Mouse (Mus musculus) small intestine, adult 2 months (tissue): Measurements from ENCODE around the gene Nsa2. TPM values are rescaled to one million over a fixed set of nuclear protein-coding genes. Genes with fewer than 3 reads are reported as not detected.

Experiments
- H3K27ac ChIP-seq: fragments of 200-500 bp; 2 replicates; pipeline ENCODE4 v1.5.1; 2012; ENCODE audit warnings: low read depth, low read length, control low read depth, inconsistent platforms; ENCODE audit not compliant: insufficient read depth
- H3K27me3 ChIP-seq: fragments of 200-500 bp; 2 replicates; pipeline ENCODE4 v1.6.1; 2012; ENCODE audit warnings: mild to moderate bottlenecking, moderate library complexity, low read length, inconsistent platforms; ENCODE audit not compliant: control insufficient read depth, insufficient read depth
- H3K36me3 ChIP-seq: fragments of 200-500 bp; 2 replicates; pipeline ENCODE4 v1.6.1; 2012; ENCODE audit warnings: mild to moderate bottlenecking, low read length, control low read depth, inconsistent platforms; ENCODE audit not compliant: control insufficient read depth, insufficient read depth
- H3K4me1 ChIP-seq: fragments of 200-500 bp; 2 replicates; pipeline ENCODE4 v1.6.1; 2012; ENCODE audit warnings: low read length, inconsistent platforms, mixed read lengths; ENCODE audit not compliant: control insufficient read depth, insufficient read depth, insufficient read length
- H3K4me3 ChIP-seq: fragments of 200-500 bp; 2 replicates; pipeline ENCODE4 v1.5.1; 2012; ENCODE audit warnings: low read depth, mild to moderate bottlenecking, control low read depth, inconsistent platforms, low read length, moderate library complexity
- CTCF ChIP-seq: fragments of 200-500 bp; IDR thresholded peaks from 2 replicates; pipeline ENCODE4 v1.5.1; 2012; ENCODE audit warnings: low read depth, mild to moderate bottlenecking, control low read depth, inconsistent platforms, low read length, moderate library complexity, mixed read lengths; ENCODE audit not compliant: insufficient replicate concordance, insufficient read length; ENCODE audit errors: extremely low read depth
- POLR2A ChIP-seq: fragments of 200-500 bp; IDR thresholded peaks from 2 replicates; pipeline ENCODE4 v1.6.1; 2012; ENCODE audit warnings: low read depth, mild to moderate bottlenecking, control low read depth, inconsistent platforms, low read length, moderate library complexity
- WGBS: fragments of 180-500 bp; shearing (Covaris S2); methylation state at CpG from one replicate; pipeline ENCODE4 v1.1.7; 2018; 5-methylcytosine and 5-hydroxymethylcytosine counted together
- polyA plus RNA-seq: library from polyadenylated mRNA; depleted of rRNA; stranded (reverse); fragments of >200 nt; gene quantifications from 2 replicates; pipeline ENCODE4 v1.2.3, GENCODE M21; 2012; rRNA removed

The Nsa2 gene
- polyA plus RNA-seq, 1 experiment, result 8.7 TPM

DNA sequence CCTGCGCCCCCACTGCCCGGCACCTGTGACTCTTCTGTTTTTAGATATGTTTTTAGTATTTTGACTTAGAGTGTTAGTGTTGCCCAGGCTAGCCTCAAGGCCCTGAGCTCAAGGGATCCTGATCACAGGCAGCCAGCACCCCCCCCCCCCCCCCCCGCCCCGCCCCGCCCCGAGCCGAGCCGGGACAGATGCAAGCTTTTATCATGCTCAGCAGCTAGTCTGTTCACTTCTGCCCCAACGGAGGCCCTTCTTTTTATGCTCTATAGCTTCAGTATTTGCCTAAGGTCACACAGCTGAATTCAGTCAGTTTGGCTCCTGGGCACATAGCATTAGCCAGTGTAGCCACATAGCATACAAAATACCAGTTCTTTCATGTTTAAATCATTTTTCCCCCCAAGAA lies 51.4 kb downstream of the Nsa2 start:
- WGBS, result 58% methylated on average over 9 of the region's 9 CpGs
- H3K4me3 ChIP-seq, result no peak overlapping the region
- no peak for TF ChIP-seq CTCF
- no peak for TF ChIP-seq POLR2A
- H3K4me1 ChIP-seq, result no peaks in the 10 kb centered on the region
- H3K27ac ChIP-seq, result no peak overlapping the region
- H3K27me3 ChIP-seq, result no peaks in the 10 kb centered on the region
- no peaks in the 10 kb centered on the region for H3K36me3 ChIP-seq

DNA sequence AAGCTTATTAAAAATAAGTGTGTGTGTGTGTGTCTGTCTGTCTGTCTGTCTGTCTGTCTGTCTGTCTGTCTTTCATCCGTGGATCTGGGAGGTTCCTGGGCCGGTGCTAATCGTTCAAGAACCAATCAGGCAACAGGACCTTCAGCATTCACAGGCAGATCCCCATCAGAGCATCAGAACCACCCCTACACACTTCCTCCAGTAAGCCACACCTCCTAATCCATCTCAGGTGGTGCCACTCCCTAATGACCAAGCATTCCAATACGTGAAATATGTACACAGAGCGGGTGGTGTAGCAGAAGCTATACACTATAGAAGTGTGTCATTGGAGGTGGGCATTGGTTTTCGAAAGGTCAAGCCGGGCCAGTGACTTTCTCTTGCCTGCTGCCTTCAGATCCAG lies 55.3 kb downstream of the Nsa2 start:
- no peak overlapping the region for H3K4me3 ChIP-seq
- no peaks in the 10 kb centered on the region for H3K27me3 ChIP-seq
- no peaks in the 10 kb centered on the region for H3K4me1 ChIP-seq
- H3K27ac ChIP-seq, result no peak overlapping the region
- TF ChIP-seq POLR2A (no peak), CTCF (no peak)
- 63% methylated on average over 7 of the region's 7 CpGs for WGBS
- H3K36me3 ChIP-seq, result no peaks in the 10 kb centered on the region

DNA sequence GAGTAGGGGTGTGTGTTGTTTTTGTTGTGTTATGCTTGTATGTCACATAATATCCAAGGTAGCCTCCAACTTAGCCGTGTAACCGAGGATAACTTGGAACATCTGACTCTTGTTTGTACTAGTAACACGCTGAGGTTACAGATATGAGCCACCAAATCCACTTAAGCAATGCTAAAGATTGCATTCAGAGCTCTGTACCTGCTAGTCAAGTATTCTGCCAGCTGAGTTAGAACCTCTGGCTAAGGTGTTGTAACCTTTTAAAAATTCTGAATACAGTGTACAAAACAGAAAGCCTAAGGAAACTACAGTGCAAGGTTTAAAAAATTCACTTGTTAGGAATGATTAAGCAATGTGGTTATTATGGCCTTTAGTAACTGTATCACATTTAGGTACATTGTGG lies 57.1 kb downstream of the Nsa2 start:
- Histone ChIP-seq H3K27ac (no peak overlapping the region), H3K36me3 (no peaks in the 10 kb centered on the region), H3K4me1 (no peaks in the 10 kb centered on the region), H3K27me3 (0 out of 2 replicates have a peak, but pooled peaks cover 2% of the 10 kb centered on the region), H3K4me3 (no peak overlapping the region)
- TF ChIP-seq POLR2A (no peak), CTCF (no peak)
- 74% methylated on average over 3 of the region's 3 CpGs for WGBS

DNA sequence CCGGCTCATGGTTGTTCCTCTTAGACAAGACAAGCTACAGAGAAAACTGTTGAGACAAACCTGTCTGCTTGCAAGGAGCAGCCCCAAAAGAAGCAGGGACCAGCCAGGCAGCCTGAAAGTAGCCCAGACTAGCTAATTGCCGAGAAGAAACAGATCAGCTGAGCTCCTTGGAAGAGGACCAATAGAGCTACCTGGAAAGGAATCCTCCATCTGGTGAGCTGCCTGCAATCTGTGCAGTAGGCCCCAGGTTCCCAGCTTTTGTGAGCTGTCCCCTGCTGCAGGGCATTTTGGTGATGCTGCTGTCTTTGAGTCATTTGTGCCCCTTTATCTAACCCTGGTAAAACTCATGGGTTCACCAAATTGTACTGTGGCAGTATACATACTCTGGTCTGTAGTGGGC lies 57.5 kb downstream of the Nsa2 start:
- H3K4me3 ChIP-seq, result no peak overlapping the region
- WGBS, result 63% methylated on average over 2 of the region's 2 CpGs
- H3K27ac ChIP-seq, result no peak overlapping the region
- TF ChIP-seq CTCF, result no peak
- TF ChIP-seq POLR2A, result no peak
- 0 out of 2 replicates have a peak, but pooled peaks cover 2% of the 10 kb centered on the region for H3K27me3 ChIP-seq
- no peaks in the 10 kb centered on the region for H3K4me1 ChIP-seq
- no peaks in the 10 kb centered on the region for H3K36me3 ChIP-seq

Other genes starting within 250 kb of the Nsa2 start
- gene Gcnt4, start 213.2 kb downstream of the Nsa2 start, polyA plus RNA-seq, result 4.4 and 12.0 TPM in 2 replicates
- 0.23 and 0.33 TPM in 2 replicates for gene 1700029F12Rik, start 103.6 kb downstream of the Nsa2 start, polyA plus RNA-seq
- not detected in 2 replicates for gene Fam169a, start 70.7 kb downstream of the Nsa2 start, polyA plus RNA-seq
- gene Gm6169, start 38.7 kb downstream of the Nsa2 start, polyA plus RNA-seq, result 1.5 and 1.7 TPM in 2 replicates
- gene Gfm2, start within 50 bp of the Nsa2 start, polyA plus RNA-seq, result 9.0 and 14.7 TPM in 2 replicates
- gene Hexb, start 60.4 kb upstream of the Nsa2 start, polyA plus RNA-seq, result 82.6 and 294 TPM in 2 replicates
- gene Enc1, start 103.2 kb upstream of the Nsa2 start, polyA plus RNA-seq, result 3.4 and 4.6 TPM in 2 replicates